Mouse (Mus musculus) heart, embryonic 11.5 days (tissue): Measurements from ENCODE around the gene Limk2. TPM values are rescaled to one million over a fixed set of nuclear protein-coding genes. Genes with fewer than 3 reads are reported as not detected.
A peak's percentile ranks its signal among the peaks of the same experiment; 100 is the strongest.

Source experiments
- ATAC-seq: fragments of 200-750 bp; cut with Nextera tagmentation; replicated peaks from 2 replicates; pipeline ENCODE4 v1.8.0; 2017; ENCODE audit warnings: moderate library complexity; ENCODE audit not compliant: insufficient number of reproducible peaks, low FRiP score, low TSS enrichment
- H3K27ac ChIP-seq: fragments of 300-500 bp; sonication (generic); 2 replicates; pipeline ENCODE4 v1.5.1; 2014; ENCODE audit warnings: mild to moderate bottlenecking, low read depth, low read length
- H3K27me3 ChIP-seq: fragments of 300-500 bp; sonication (generic); 2 replicates; pipeline ENCODE4 v1.6.1; 2014; ENCODE audit warnings: mild to moderate bottlenecking, low read length, mixed read lengths; ENCODE audit not compliant: control insufficient read depth, insufficient read depth
- H3K36me3 ChIP-seq: fragments of 300-500 bp; sonication (generic); 2 replicates; pipeline ENCODE4 v1.6.1; 2014; ENCODE audit warnings: mild to moderate bottlenecking, low read length, moderate library complexity, mixed read lengths; ENCODE audit not compliant: control insufficient read depth, insufficient read depth
- H3K4me1 ChIP-seq: fragments of 300-500 bp; sonication (generic); 2 replicates; pipeline ENCODE4 v1.6.1; 2014; ENCODE audit warnings: low read length; ENCODE audit not compliant: control insufficient read depth, insufficient read depth
- H3K4me2 ChIP-seq: fragments of 300-500 bp; sonication (generic); 2 replicates; pipeline ENCODE4 v1.6.1; 2014; ENCODE audit warnings: mild to moderate bottlenecking, moderate library complexity
- H3K4me3 ChIP-seq: fragments of 300-500 bp; sonication (generic); 2 replicates; pipeline ENCODE4 v1.5.1; 2014; ENCODE audit warnings: low read depth, low read length
- H3K9ac ChIP-seq: fragments of 300-500 bp; sonication (generic); 2 replicates; pipeline ENCODE4 v1.6.1; 2014; ENCODE audit warnings: mild to moderate bottlenecking, low read depth, low read length, moderate library complexity
- H3K9me3 ChIP-seq: fragments of 300-500 bp; sonication (generic); replicated peaks from 2 replicates; pipeline ENCODE4 v1.6.1; 2016; ENCODE audit warnings: low read length; ENCODE audit not compliant: control insufficient read depth
- WGBS: fragments of 180-500 bp; shearing (Covaris S2); extraction: QIAGEN DNeasy Blood & Tissue Kit; methylation state at CpG from one replicate; pipeline ENCODE4 v1.1.7; 2014; ENCODE audit not compliant: insufficient replicate concordance; 5-methylcytosine and 5-hydroxymethylcytosine counted together
- polyA plus RNA-seq: library from polyadenylated mRNA; unstranded; fragments of >200 nt; fragmentation: Nextera tagmentation; extraction: Ambion mirVana; gene quantifications from 2 replicates; pipeline ENCODE4 v1.2.1, GENCODE M21; 2014

Gene Limk2
- polyA plus RNA-seq, result 61.8 and 72.3 TPM in 2 replicates

DNA sequence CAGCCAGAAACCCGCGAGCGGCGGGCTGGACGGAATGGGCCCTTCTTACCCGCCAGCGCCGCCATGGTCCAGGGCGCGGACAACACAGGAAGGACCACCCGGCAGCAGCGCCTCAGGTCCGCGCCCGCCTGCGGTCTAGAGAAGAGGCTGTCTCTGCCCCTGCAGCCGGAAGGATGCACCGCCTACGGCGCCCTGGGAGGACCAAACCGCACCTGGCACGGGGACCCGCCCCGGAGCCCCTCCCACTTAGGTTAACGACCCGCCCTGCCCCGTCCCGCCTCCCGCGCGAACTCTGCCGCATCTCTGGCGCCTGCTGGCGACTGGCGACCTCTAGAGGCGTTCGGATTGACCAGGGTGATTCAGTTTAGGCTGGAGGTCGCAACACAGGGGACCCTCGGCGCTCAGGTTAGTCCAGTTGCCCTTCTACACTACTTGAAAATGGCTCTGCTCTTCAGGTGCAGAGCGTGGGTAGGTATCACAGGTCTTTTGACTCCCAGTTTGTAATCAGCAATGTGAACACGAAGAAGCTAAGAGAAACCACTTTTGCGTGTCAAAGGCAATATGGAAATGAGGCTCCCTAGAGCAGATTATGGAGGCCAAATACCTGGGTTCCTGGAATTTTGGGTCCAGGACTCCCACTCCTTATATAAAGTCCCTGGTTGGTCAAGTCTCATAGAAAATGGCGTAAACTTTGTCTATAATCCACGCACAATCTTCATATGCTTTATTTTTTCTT lies at the start of gene Limk2:
Limk2 (minus strand) TSS at position 193 of the 736 bp plus-strand sequence.
- Histone ChIP-seq H3K4me3 (peak within 1 kb of the TSS; percentile 74), H3K36me3 (peaks cover 3% of the 10 kb centered on the region; the same call in 1 of the 2 replicates), H3K27ac (peak within 1 kb of the TSS; percentile 42), H3K27me3 (no peaks in the 10 kb centered on the region), H3K9ac (peak within 1 kb of the TSS; percentile 85), H3K4me2 (peak within 1 kb of the TSS; percentile 71), H3K4me1 (no peaks in the 10 kb centered on the region), H3K9me3 (no peaks in the 10 kb centered on the region)
- WGBS, result 3% methylated on average over 44 of the region's 45 CpGs
- ATAC-seq, result peak; percentile 95

DNA sequence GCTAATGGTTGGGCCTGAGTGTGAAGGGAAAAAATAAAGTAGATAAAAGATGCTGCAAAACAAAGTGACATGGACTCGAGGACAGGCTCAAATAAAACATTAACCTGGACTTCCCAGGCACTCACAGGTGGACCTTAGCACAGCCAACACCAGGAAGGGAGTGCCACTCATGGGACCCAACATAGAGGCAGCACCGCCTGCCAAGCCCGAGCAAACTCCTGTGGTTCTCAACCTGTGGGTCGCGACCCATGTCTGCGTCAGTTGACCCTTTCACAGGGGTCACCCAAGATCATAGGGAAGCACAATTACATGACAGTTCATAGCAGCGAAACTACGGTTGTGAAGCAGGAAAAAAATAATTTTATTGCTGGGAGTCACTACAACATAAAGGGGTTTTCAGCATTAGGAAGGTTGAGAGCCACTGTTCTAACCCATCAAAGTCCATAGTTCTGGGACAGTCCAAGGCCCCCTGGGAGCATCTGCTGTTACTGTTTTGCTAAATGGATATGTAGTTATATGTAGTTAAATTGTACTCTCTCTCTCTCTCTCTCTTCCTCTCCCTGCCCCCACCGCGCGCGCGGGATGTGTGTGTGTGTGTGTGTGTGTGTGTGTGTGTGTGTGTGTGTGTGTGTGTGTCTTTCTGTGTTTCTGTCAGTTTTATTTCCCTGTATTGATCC lies 49.6 kb upstream of the Limk2 start:
- H3K9ac ChIP-seq, result no peak overlapping the region
- H3K9me3 ChIP-seq, result no peaks in the 10 kb centered on the region
- H3K4me2 ChIP-seq, result no peak overlapping the region
- ATAC-seq, result no peak
- H3K27me3 ChIP-seq, result no peaks in the 10 kb centered on the region
- no peak overlapping the region for H3K27ac ChIP-seq
- 84% methylated on average over 13 of the region's 13 CpGs for whole genome bisulfite sequencing
- no peaks in the 10 kb centered on the region; the same call in 1 of the 2 replicates for H3K36me3 ChIP-seq
- H3K4me3 ChIP-seq, result no peak overlapping the region
- no peaks in the 10 kb centered on the region for H3K4me1 ChIP-seq

- Histone ChIP-seq H3K27ac (no peak overlapping the region), H3K27me3 (no peaks in the 10 kb centered on the region), H3K36me3 (no peaks in the 10 kb centered on the region; the same call in 1 of the 2 replicates), H3K9ac (no peak overlapping the region), H3K9me3 (no peaks in the 10 kb centered on the region), H3K4me2 (no peak overlapping the region), H3K4me1 (peaks cover 7% of the 10 kb centered on the region; the same call in 1 of the 2 replicates), H3K4me3 (no peak overlapping the region)
- ATAC-seq, result no peak
- WGBS, result 25% methylated on average over 1 of the region's 1 CpGs
These were observed 47.4 kb upstream of the Limk2 start for GRCm38 (mm10) chr11:3456354-3456753.

DNA sequence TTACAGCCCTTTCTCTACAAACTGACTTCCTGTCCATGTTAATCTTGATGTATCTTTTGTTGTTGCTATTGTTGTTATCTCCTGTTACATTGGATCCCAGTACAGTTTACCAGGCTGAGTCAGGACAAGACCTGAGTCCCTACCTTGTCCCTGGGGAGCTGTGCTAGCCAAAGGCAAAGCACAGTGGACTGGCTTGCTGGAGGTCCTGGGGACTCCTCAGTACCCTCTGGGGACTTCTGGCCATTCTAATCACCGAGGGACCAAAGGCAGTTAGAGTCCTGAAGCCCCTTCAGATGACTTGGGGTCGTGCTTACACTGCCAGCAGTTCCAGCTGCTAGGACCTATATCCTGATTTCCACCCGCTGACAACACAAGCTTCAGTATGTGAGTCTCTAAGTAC lies 45.5 kb upstream of the Limk2 start:
- no peak overlapping the region for H3K4me2 ChIP-seq
- H3K27ac ChIP-seq, result no peak overlapping the region
- 95% methylated on average over 3 of the region's 3 CpGs for WGBS
- H3K36me3 ChIP-seq, result no peaks in the 10 kb centered on the region; the same call in 1 of the 2 replicates
- H3K27me3 ChIP-seq, result no peaks in the 10 kb centered on the region
- no peak for ATAC-seq
- no peak overlapping the region for H3K4me3 ChIP-seq
- H3K9me3 ChIP-seq, result no peaks in the 10 kb centered on the region
- H3K4me1 ChIP-seq, result peaks cover 12% of the 10 kb centered on the region; the same call in 1 of the 2 replicates
- no peak overlapping the region for H3K9ac ChIP-seq

GRCm38 (mm10) chr11:3453467-3453866 lies 44.5 kb upstream of the Limk2 start:
- Histone ChIP-seq H3K27ac (no peak overlapping the region), H3K9ac (no peak overlapping the region), H3K9me3 (no peaks in the 10 kb centered on the region), H3K4me1 (peaks cover 12% of the 10 kb centered on the region; the same call in 1 of the 2 replicates), H3K36me3 (no peaks in the 10 kb centered on the region; the same call in 1 of the 2 replicates), H3K27me3 (no peaks in the 10 kb centered on the region), H3K4me2 (peak overlapping the region; percentile 67), H3K4me3 (peak overlapping the region; percentile 85; the same call in 1 of the 2 replicates)
- no peak for ATAC-seq
- WGBS, result 61% methylated on average over 6 of the region's 6 CpGs

GRCm38 (mm10) chr11:3452769-3453168 lies 43.8 kb upstream of the Limk2 start:
- Histone ChIP-seq H3K4me3 (peak overlapping the region; percentile 85), H3K9ac (peak overlapping the region; percentile 87), H3K4me2 (peak overlapping the region; percentile 67), H3K27me3 (no peaks in the 10 kb centered on the region), H3K36me3 (no peaks in the 10 kb centered on the region; the same call in 1 of the 2 replicates), H3K4me1 (peaks cover 12% of the 10 kb centered on the region; the same call in 1 of the 2 replicates), H3K27ac (peak overlapping the region; percentile 91), H3K9me3 (no peaks in the 10 kb centered on the region)
- no peak for ATAC-seq
- WGBS, result under 1% methylated on average over 9 of the region's 9 CpGs

DNA sequence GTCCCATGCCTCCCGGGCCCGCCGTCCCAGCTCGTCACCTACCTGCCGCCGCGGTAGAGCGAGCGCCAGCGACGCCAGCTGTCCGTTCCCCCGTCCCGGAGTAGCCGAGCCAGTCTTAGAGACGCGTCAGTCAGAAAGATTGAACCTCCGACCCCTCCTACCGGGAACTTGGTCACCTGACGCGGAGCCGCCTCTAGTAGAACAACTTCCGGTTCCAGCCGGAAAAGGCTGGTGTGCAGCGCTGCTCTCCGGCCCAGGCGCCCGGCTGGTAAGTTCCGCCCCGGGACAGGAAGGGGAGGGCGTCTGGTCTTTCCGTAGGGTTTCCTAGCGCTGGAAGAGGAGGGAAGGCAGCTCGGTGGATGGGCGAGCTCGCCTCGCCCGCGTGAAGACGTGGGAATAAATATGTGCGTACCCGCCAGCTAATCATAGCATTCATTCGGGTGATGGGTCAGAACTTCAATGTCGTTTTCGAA lies 43.2 kb upstream of the Limk2 start, which contains the start of gene Rnf185:
Rnf185 (minus strand) TSS at position 197 of the 473 bp plus-strand sequence.
- peak; percentile 97 for ATAC-seq
- WGBS, result under 1% methylated on average over 45 of the region's 45 CpGs
- Histone ChIP-seq H3K27me3 (no peaks in the 10 kb centered on the region), H3K9ac (peak within 1 kb of the TSS; percentile 87), H3K27ac (peak within 1 kb of the TSS; percentile 91), H3K9me3 (no peaks in the 10 kb centered on the region), H3K4me1 (peaks cover 12% of the 10 kb centered on the region; the same call in 1 of the 2 replicates), H3K36me3 (no peaks in the 10 kb centered on the region; the same call in 1 of the 2 replicates), H3K4me2 (peak within 1 kb of the TSS; percentile 67), H3K4me3 (peak within 1 kb of the TSS; percentile 85)

DNA sequence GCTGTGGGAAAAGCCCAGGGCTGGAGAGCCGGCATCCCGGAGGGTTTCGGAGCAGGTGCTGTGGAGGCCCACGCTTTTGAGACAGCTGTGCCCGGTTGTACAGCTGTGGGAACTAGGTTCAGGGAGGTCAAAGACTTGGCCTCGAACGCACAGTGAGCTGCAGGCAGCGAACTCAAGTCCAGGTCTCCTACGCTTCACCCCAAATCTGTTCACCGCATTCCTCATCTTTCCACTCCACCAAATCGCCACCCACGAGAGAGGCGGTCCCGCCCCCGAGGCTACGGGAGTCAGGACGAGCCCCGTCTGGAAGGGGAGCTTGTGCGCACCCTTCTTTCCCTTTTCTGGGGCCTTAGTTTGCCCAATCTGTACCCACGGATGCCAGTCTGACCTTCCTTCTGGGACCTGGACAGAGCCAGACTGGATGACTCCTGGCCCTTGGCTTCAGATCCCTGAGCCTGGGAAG lies 42.7 kb upstream of the Limk2 start:
- H3K4me1 ChIP-seq, result peaks cover 12% of the 10 kb centered on the region; the same call in 1 of the 2 replicates
- peak overlapping the region; percentile 85 for H3K4me3 ChIP-seq
- H3K9ac ChIP-seq, result peak overlapping the region; percentile 87
- under 1% methylated on average over 20 of the region's 20 CpGs for WGBS
- no peaks in the 10 kb centered on the region for H3K27me3 ChIP-seq
- H3K36me3 ChIP-seq, result no peaks in the 10 kb centered on the region; the same call in 1 of the 2 replicates
- ATAC-seq, result peak; percentile 53; the same call in 1 of the 2 replicates
- H3K4me2 ChIP-seq, result peak overlapping the region; percentile 67
- H3K9me3 ChIP-seq, result no peaks in the 10 kb centered on the region
- H3K27ac ChIP-seq, result peak overlapping the region; percentile 91
